Mouse (Mus musculus) midbrain, embryonic 16.5 days (tissue): ENCODE data around the gene Vmn2r111. TPM values are rescaled to one million over a fixed set of nuclear protein-coding genes. Genes with fewer than 3 reads are reported as not detected.
"Not testable (repeated sequence)": the region's sequence is repeated elsewhere in the genome, so short reads cannot be mapped to it uniquely, and the experiment has no call there.

Experiments used
- ATAC-seq: fragments of 200-750 bp; cut with Nextera tagmentation; 2 replicates; pipeline ENCODE4 v1.8.0; 2017; ENCODE audit warnings: moderate TSS enrichment
- H3K27ac ChIP-seq: fragments of 300-500 bp; sonication (generic); 2 replicates; pipeline ENCODE4 v1.5.1; 2014; ENCODE audit warnings: mild to moderate bottlenecking, low read length, mixed read lengths
- H3K27me3 ChIP-seq: fragments of 300-500 bp; sonication (generic); 2 replicates; pipeline ENCODE4 v1.6.1; 2014; ENCODE audit warnings: low read depth, low read length, mixed read lengths; ENCODE audit not compliant: control insufficient read depth, insufficient read depth
- H3K36me3 ChIP-seq: fragments of 300-500 bp; sonication (generic); 2 replicates; pipeline ENCODE4 v1.6.1; 2014; ENCODE audit warnings: mild to moderate bottlenecking, low read length, moderate library complexity, mixed read lengths; ENCODE audit not compliant: control insufficient read depth, insufficient read depth
- H3K4me1 ChIP-seq: fragments of 300-500 bp; sonication (generic); 2 replicates; pipeline ENCODE4 v1.6.1; 2014; ENCODE audit warnings: mild to moderate bottlenecking, low read length, mixed read lengths; ENCODE audit not compliant: control insufficient read depth, insufficient read depth
- H3K4me2 ChIP-seq: fragments of 300-500 bp; sonication (generic); 2 replicates; pipeline ENCODE4 v1.6.1; 2014; ENCODE audit warnings: mild to moderate bottlenecking, low read length, mixed read lengths
- H3K4me3 ChIP-seq: fragments of 300-500 bp; sonication (generic); 2 replicates; pipeline ENCODE4 v1.5.1; 2014; ENCODE audit warnings: low read depth, mild to moderate bottlenecking, low read length, moderate library complexity, mixed read lengths
- H3K9ac ChIP-seq: fragments of 300-500 bp; sonication (generic); 2 replicates; pipeline ENCODE4 v1.6.1; 2014; ENCODE audit warnings: low read depth, low read length, mixed read lengths
- H3K9me3 ChIP-seq: fragments of 300-500 bp; sonication (generic); replicated peaks from 2 replicates; pipeline ENCODE4 v1.6.1; 2014; ENCODE audit warnings: mild to moderate bottlenecking, low read length, mixed read lengths; ENCODE audit not compliant: control insufficient read depth, poor library complexity, severe bottlenecking
- WGBS: fragments of 180-500 bp; shearing (Covaris S2); extraction: QIAGEN DNeasy Blood & Tissue Kit; methylation state at CpG from one replicate; pipeline ENCODE4 v1.1.7; 2014; 5-methylcytosine and 5-hydroxymethylcytosine counted together
- polyA plus RNA-seq: library from polyadenylated mRNA; unstranded; fragments of >200 nt; fragmentation: Nextera tagmentation; extraction: Ambion mirVana; gene quantifications from 2 replicates; pipeline ENCODE4 v1.2.1, GENCODE M21; 2015

Vmn2r111 gene
- not detected in 2 replicates for polyA plus RNA-seq

GRCm38 (mm10) chr17:22573382-22573781, at the start of gene Vmn2r111:
Gene Vmn2r111, minus strand, starts transcription at chr17:22573482.
- not testable (repeated sequence) for H3K9me3 ChIP-seq, ATAC-seq, H3K4me1 ChIP-seq, H3K4me3 ChIP-seq, H3K27me3 ChIP-seq, H3K27ac ChIP-seq, H3K4me2 ChIP-seq, H3K36me3 ChIP-seq, H3K9ac ChIP-seq
- 62% methylated on average over 1 of the region's 1 CpGs for WGBS

DNA sequence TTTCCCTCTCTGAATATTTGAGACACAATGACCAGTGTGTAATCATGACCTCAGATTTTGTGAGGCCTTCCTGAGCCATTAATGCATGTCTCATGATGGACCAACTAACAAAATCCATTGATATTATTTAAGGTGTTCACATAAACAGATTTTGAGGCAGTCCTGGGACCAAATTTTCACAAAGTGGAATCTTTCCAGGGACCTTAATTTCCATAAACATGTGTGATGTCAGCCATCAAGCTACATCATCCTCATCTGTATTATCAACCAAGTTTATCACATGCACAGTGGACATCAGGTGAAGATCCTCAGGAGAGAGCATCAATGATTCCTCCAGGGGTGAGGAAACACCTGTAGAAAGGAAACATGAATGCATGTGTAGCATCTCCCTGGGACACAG, 27.4 kb upstream of the Vmn2r111 start, which contains the start of gene Vmn2r112:
TSS of gene Vmn2r112 (plus strand) at position 301 of the 400 bp plus-strand sequence.
- H3K4me3 ChIP-seq, H3K4me2 ChIP-seq, H3K4me1 ChIP-seq, H3K27me3 ChIP-seq, H3K9me3 ChIP-seq, ATAC-seq, H3K27ac ChIP-seq, H3K9ac ChIP-seq, H3K36me3 ChIP-seq: not testable (repeated sequence)

DNA sequence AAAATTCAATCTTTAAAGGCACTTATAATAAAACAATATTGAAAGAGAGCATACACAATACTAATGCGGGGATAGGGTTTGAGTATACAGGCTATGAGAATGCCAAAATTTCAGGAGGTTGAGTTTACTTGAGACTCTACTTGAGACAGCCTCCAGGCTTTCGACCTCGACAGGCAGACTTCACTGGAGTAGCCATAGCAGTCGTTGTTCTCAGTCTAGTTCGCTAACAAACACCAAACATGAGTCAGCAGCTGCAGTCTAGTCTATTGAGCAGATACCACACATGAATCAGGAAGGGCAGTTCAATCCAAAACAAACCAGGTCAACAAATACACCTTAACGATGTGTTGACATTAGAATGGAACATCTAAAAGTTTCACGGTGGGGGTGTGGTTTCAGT, 52.8 kb downstream of the Vmn2r111 start:
- not testable (repeated sequence) for ATAC-seq, H3K9ac ChIP-seq, H3K27me3 ChIP-seq, H3K4me1 ChIP-seq, H3K4me3 ChIP-seq, H3K9me3 ChIP-seq, H3K36me3 ChIP-seq, H3K4me2 ChIP-seq, H3K27ac ChIP-seq
- WGBS, result 88% methylated on average over 7 of the region's 7 CpGs

GRCm38 (mm10) chr17:22520037-22520436, 53.2 kb downstream of the Vmn2r111 start:
- H3K4me2 ChIP-seq, H3K4me1 ChIP-seq, H3K9ac ChIP-seq, H3K4me3 ChIP-seq, H3K27me3 ChIP-seq, ATAC-seq, H3K9me3 ChIP-seq, H3K36me3 ChIP-seq, H3K27ac ChIP-seq: not testable (repeated sequence)
- WGBS, result 71% methylated on average over 3 of the region's 3 CpGs

DNA sequence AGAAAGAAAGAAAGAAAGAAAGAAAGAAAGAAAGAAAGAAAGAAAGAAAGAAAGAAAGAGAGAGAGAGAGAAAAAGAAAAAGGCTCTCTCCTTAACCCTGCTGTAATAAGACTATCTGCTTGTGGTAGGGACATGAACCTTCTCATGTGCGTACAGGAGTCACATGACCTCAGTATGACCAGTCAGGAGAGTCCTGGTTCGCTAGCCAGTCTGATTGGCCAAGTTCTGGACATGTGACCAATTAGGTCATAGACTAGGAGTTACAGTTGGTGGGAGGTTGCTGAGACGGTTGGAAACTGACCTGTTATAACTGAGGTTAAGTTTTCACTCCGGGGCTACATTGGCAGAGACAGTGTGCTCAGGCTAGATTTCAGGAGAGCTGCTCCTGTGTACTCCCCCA, 76.2 kb downstream of the Vmn2r111 start:
- H3K4me3 ChIP-seq, result no peak overlapping the region
- ATAC-seq, result no peak
- WGBS, result 75% methylated on average over 4 of the region's 4 CpGs
- no peaks in the 10 kb centered on the region for H3K27me3 ChIP-seq
- H3K4me2 ChIP-seq, result no peak overlapping the region
- no peak overlapping the region for H3K9ac ChIP-seq
- no peaks in the 10 kb centered on the region for H3K36me3 ChIP-seq
- no peaks in the 10 kb centered on the region for H3K4me1 ChIP-seq
- no peak overlapping the region for H3K27ac ChIP-seq
- H3K9me3 ChIP-seq, result no peaks in the 10 kb centered on the region; the same call in 1 of the 2 replicates

Other genes with a start within 250 kb of the Vmn2r111 start
- 14.0 and 14.9 TPM in 2 replicates for gene Zfp944, start 212.1 kb downstream of the Vmn2r111 start, polyA plus RNA-seq
- gene Zfp758, start 212.0 kb downstream of the Vmn2r111 start, polyA plus RNA-seq, result 10.7 and 11.9 TPM in 2 replicates
- 37.3 and 38.2 TPM in 2 replicates for gene Zfp946, start 149.3 kb downstream of the Vmn2r111 start, polyA plus RNA-seq
- gene Vmn2r112, start 27.5 kb upstream of the Vmn2r111 start, polyA plus RNA-seq, result not detected in 2 replicates